Mouse (Mus musculus) MEL (cell line): ENCODE data around the gene Hnrnpa2b1.

Experiments used
- CHD2 ChIP-seq: IDR thresholded peaks from 2 replicates; pipeline ENCODE4 v1.6.1; 2011; ENCODE audit warnings: low read length, improper control_type of control experiment
- CTCF ChIP-seq, 3 experiments: IDR thresholded peaks in 2 of 3; conservative IDR thresholded peaks in 1 of 3; 2 replicates each; pipeline ENCODE4 v1.5.1; 2011 to 2012; ENCODE audit warnings: low read length in 3 of 3, low read depth in 2 of 3, mild to moderate bottlenecking in 2 of 3, improper control_type of control experiment in 1 of 3, inconsistent platforms in 1 of 3, mixed read lengths in 1 of 3, moderate library complexity in 1 of 3; ENCODE audit not compliant: control insufficient read depth in 1 of 3, insufficient read depth in 1 of 3, poor library complexity in 1 of 3, severe bottlenecking in 1 of 3
- POLR2A ChIP-seq, 2 experiments: IDR thresholded peaks; 2 replicates each; pipeline ENCODE4 v1.6.1; 2011 to 2012; ENCODE audit warnings: low read length in 2 of 2, mild to moderate bottlenecking in 2 of 2, control low read depth in 1 of 2, improper control_type of control experiment in 1 of 2, low read depth in 1 of 2, moderate library complexity in 1 of 2; ENCODE audit not compliant: control insufficient read depth in 1 of 2, insufficient read depth in 1 of 2, poor library complexity in 1 of 2
- RCOR1 ChIP-seq: IDR thresholded peaks from 2 replicates; pipeline ENCODE4 v1.6.1; 2012; ENCODE audit warnings: low read depth, mild to moderate bottlenecking, inconsistent platforms, low read length, improper control_type of control experiment
- TAL1 ChIP-seq: IDR thresholded peaks from 2 replicates; pipeline ENCODE4 v1.6.1; 2012; ENCODE audit warnings: mild to moderate bottlenecking, inconsistent platforms, low read length, moderate library complexity, mixed read lengths
- TBP ChIP-seq: IDR thresholded peaks from 2 replicates; pipeline ENCODE4 v1.8.0; 2011; ENCODE audit warnings: low read depth, low read length, improper control_type of control experiment
- TCF12 ChIP-seq: IDR thresholded peaks from 2 replicates; pipeline ENCODE4 v1.6.1; 2014; ENCODE audit warnings: low read depth, mild to moderate bottlenecking, inconsistent platforms, low read length, improper control_type of control experiment, moderate library complexity
- USF1 ChIP-seq: IDR thresholded peaks from 2 replicates; pipeline ENCODE4 v1.6.1; 2014; ENCODE audit warnings: low read depth, mild to moderate bottlenecking, inconsistent platforms, low read length, improper control_type of control experiment, moderate library complexity
- USF2 ChIP-seq, 2 experiments: IDR thresholded peaks; 2 replicates each; pipeline ENCODE4 v1.6.1; 2011 to 2012; ENCODE audit warnings: improper control_type of control experiment in 2 of 2, low read length in 2 of 2, borderline replicate concordance in 1 of 2, inconsistent platforms in 1 of 2, low read depth in 1 of 2, mild to moderate bottlenecking in 1 of 2; ENCODE audit not compliant: insufficient read depth in 1 of 2
- ZC3H11A ChIP-seq: IDR thresholded peaks from 2 replicates; pipeline ENCODE4 v1.6.1; 2012; ENCODE audit warnings: low read depth, mild to moderate bottlenecking, inconsistent platforms, low read length, improper control_type of control experiment
- ZNF384 ChIP-seq: IDR thresholded peaks from 2 replicates; pipeline ENCODE4 v1.6.1; 2012; ENCODE audit warnings: low read depth, mild to moderate bottlenecking, inconsistent platforms, low read length, improper control_type of control experiment

DNA sequence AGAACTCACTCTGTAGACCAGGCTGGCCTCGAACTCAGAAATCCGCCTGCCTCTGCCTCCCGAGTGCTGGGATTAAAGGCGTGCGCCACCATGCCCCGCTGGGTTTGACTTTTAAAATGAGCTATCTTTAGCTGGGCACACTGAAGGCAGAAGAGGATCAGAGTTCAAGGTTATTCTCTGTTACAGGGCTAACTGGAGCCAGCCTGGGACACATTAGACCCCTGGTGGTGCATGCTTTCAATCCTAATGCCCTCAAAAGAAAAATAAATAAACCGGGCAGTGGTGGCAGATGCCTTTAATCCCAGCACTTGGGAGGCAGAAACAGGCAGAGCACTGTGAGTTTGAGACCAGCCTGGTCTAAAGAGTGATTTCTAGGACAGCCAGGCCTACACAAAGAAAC lies 45.2 kb upstream of the Hnrnpa2b1 start:
- no peak for TF ChIP-seq TBP
- no peak for TF ChIP-seq POLR2A (IDR thresholded peaks at IDR 0.05; ENCODE audit: control insufficient read depth in 1 of 2, insufficient read depth in 1 of 2, low read depth in 1 of 2, low read length in 2 of 2, poor library complexity in 1 of 2)
- no peak for TF ChIP-seq ZNF384
- TF ChIP-seq CTCF (IDR thresholded peaks at IDR 0.05 in 2 of 3, conservative IDR thresholded peaks at IDR 0.05 in 1 of 3; ENCODE audit: control insufficient read depth in 1 of 3, insufficient read depth in 1 of 3, low read depth in 2 of 3, low read length in 3 of 3, poor library complexity in 1 of 3, severe bottlenecking in 1 of 3): no peak
- TF ChIP-seq USF1: no peak
- TF ChIP-seq CHD2: no peak
- TF ChIP-seq TAL1: no peak
- no peak for TF ChIP-seq USF2 (IDR thresholded peaks at IDR 0.05; ENCODE audit: borderline replicate concordance in 1 of 2, insufficient read depth in 1 of 2, low read depth in 1 of 2, low read length in 2 of 2)
- no peak for TF ChIP-seq RCOR1
- TF ChIP-seq TCF12: no peak
- no peak for TF ChIP-seq ZC3H11A
